Mouse (Mus musculus) liver, postnatal 0 days (tissue): ENCODE data around the gene Zbtb7b.

Experiments used
- CTCF ChIP-seq: sonication (generic); IDR thresholded peaks from 2 replicates; pipeline ENCODE4 v1.5.1; 2016; ENCODE audit warnings: antibody characterized with exemption, low read depth
- EP300 ChIP-seq: IDR thresholded peaks from 2 replicates; pipeline ENCODE4 v1.6.1; 2016; ENCODE audit warnings: antibody characterized with exemption, low read depth, mild to moderate bottlenecking

DNA sequence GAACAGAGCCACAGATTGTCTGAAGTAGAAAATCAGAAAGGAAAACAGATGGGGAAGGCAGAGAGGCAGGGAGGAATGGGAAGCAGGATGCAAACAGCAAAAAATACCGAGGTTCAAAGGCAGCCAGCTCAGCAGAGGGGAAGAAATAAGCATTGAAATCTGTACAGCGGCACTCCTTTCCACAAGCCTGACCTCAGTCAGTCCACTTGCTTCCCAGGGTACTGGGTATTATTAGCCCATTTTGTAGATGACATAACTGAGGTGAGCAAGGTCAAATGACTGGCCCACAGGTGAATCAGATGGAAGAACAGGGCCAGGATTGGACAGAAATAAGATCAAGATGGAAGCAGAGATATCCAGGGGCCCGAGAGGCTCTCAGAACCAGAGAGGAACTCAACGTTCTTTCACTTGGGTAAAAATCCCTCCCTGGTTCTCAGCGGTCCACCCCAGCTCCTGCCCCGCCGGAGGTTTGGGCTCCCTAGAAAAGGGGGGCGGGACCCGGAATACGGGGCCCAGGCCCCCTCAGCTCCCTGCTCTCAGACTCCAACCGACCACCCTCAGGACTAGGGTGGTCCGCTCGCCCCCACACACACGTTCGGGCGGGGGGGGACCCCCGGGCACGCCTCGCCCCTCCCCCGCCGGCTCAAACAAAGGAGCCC is 57.4 kb downstream of the Zbtb7b start:
- TF ChIP-seq CTCF (no peak), EP300 (no peak)
